Mouse (Mus musculus) CH12.LX (cell line): Measurements from ENCODE around the gene Lrrc55. TPM values are rescaled to one million over a fixed set of nuclear protein-coding genes. Genes with fewer than 3 reads are reported as not detected.

Experiments
- DNase-seq: peaks from one replicate; pipeline ENCODE4 v3.0.0-alpha.2; 2013; ENCODE audit errors: extremely low read depth
- H3K27ac ChIP-seq: 2 replicates; pipeline ENCODE4 v1.5.1; 2012; ENCODE audit warnings: low read depth, mild to moderate bottlenecking, control low read depth, moderate library complexity; ENCODE audit not compliant: insufficient read depth
- H3K27me3 ChIP-seq: replicated peaks from 2 replicates; pipeline ENCODE3; 2012; ENCODE audit warnings: inconsistent platforms
- H3K36me3 ChIP-seq, 2 experiments: replicated peaks in 1 of 2; 2 replicates each; pipeline versions ENCODE3 to v1.6.1; 2012; ENCODE audit warnings: inconsistent platforms in 1 of 2, low read length in 1 of 2, mild to moderate bottlenecking in 1 of 2, mixed read lengths in 1 of 2, moderate library complexity in 1 of 2; ENCODE audit not compliant: control insufficient read depth in 1 of 2, insufficient read depth in 1 of 2
- H3K4me1 ChIP-seq, 2 experiments: 2 replicates each; pipeline ENCODE4 v1.6.1; 2012; ENCODE audit warnings: inconsistent platforms in 1 of 2, moderate library complexity in 1 of 2; ENCODE audit not compliant: insufficient read depth in 2 of 2, control insufficient read depth in 1 of 2
- H3K4me2 ChIP-seq: 2 replicates; pipeline ENCODE4 v1.6.1; 2012; ENCODE audit warnings: low read depth, mild to moderate bottlenecking, control low read depth; ENCODE audit not compliant: poor library complexity, insufficient read depth, severe bottlenecking
- H3K4me3 ChIP-seq, 3 experiments: fragments of 150-350 bp in 1 of 3; sonication (generic) in 1 of 3; replicated peaks in 1 of 3; 2 replicates each; pipeline versions ENCODE3 to v1.5.1; 2011 to 2012; ENCODE audit warnings: low read depth in 2 of 3, low read length in 2 of 3, mild to moderate bottlenecking in 2 of 3, moderate library complexity in 2 of 3, control low read depth in 1 of 3, improper control_type of control experiment in 1 of 3, inconsistent platforms in 1 of 3, mixed read lengths in 1 of 3; ENCODE audit not compliant: poor library complexity in 1 of 3
- H3K79me2 ChIP-seq: replicated peaks from 2 replicates; pipeline ENCODE4 v1.6.1; 2012; ENCODE audit warnings: mild to moderate bottlenecking, moderate library complexity; ENCODE audit not compliant: control insufficient read depth, poor library complexity, insufficient read depth, severe bottlenecking; ENCODE audit errors: extremely low read depth
- H3K9ac ChIP-seq: 2 replicates; pipeline ENCODE4 v1.6.1; 2012; ENCODE audit warnings: low read depth, mild to moderate bottlenecking, control low read depth, moderate library complexity; ENCODE audit not compliant: insufficient read depth
- H3K9me3 ChIP-seq: replicated peaks from 2 replicates; pipeline ENCODE3; 2012; ENCODE audit warnings: low read length, inconsistent platforms, mixed read lengths
- BHLHE40 ChIP-seq: IDR thresholded peaks from 2 replicates; pipeline ENCODE4 v1.6.1; 2011; ENCODE audit warnings: mild to moderate bottlenecking, low read depth, low read length, improper control_type of control experiment
- CHD1 ChIP-seq: IDR thresholded peaks from 2 replicates; pipeline ENCODE4 v1.6.1; 2012; ENCODE audit warnings: low read depth, low read length, improper control_type of control experiment, inconsistent platforms
- CHD2 ChIP-seq: IDR thresholded peaks from 2 replicates; pipeline ENCODE4 v1.6.1; 2011; ENCODE audit warnings: low read length, improper control_type of control experiment
- E2F4 ChIP-seq: IDR thresholded peaks from 2 replicates; pipeline ENCODE4 v1.6.1; 2011; ENCODE audit warnings: low read depth, low read length, improper control_type of control experiment; ENCODE audit not compliant: insufficient replicate concordance
- HCFC1 ChIP-seq: IDR thresholded peaks from 2 replicates; pipeline ENCODE4 v1.6.1; 2012; ENCODE audit warnings: low read depth, mild to moderate bottlenecking, inconsistent platforms, low read length, improper control_type of control experiment
- IRF4 ChIP-seq: IDR thresholded peaks from 2 replicates; pipeline ENCODE4 v1.6.1; 2014; ENCODE audit warnings: low read depth, mild to moderate bottlenecking, inconsistent platforms, low read length, improper control_type of control experiment
- JUN ChIP-seq: IDR thresholded peaks from 2 replicates; pipeline ENCODE4 v1.6.1; 2011; ENCODE audit warnings: low read depth, mild to moderate bottlenecking, low read length, improper control_type of control experiment, moderate library complexity; ENCODE audit not compliant: insufficient read depth
- JUND ChIP-seq: conservative IDR thresholded peaks from 2 replicates; pipeline ENCODE4 v1.6.1; 2011; ENCODE audit warnings: low read depth, low read length, improper control_type of control experiment
- KAT2A ChIP-seq: IDR thresholded peaks from 2 replicates; pipeline ENCODE4 v1.6.1; 2012; ENCODE audit warnings: low read length, improper control_type of control experiment, inconsistent platforms; ENCODE audit not compliant: insufficient replicate concordance
- MAX ChIP-seq: IDR thresholded peaks from 2 replicates; pipeline ENCODE4 v1.6.1; 2011; ENCODE audit warnings: low read length, improper control_type of control experiment
- MAZ ChIP-seq: IDR thresholded peaks from 2 replicates; pipeline ENCODE4 v1.6.1; 2012; ENCODE audit warnings: low read depth, mild to moderate bottlenecking, inconsistent platforms, low read length, improper control_type of control experiment, moderate library complexity
- MYC ChIP-seq: IDR thresholded peaks from 2 replicates; pipeline ENCODE4 v1.6.1; 2011; ENCODE audit warnings: low read depth, mild to moderate bottlenecking, improper control_type of control experiment, low read length
- NELFE ChIP-seq: IDR thresholded peaks from 2 replicates; pipeline ENCODE4 v1.6.1; 2011; ENCODE audit warnings: low read depth, low read length, improper control_type of control experiment
- SIN3A ChIP-seq: IDR thresholded peaks from 2 replicates; pipeline ENCODE4 v1.6.1; 2012; ENCODE audit warnings: low read length, improper control_type of control experiment, inconsistent platforms
- TBP ChIP-seq: conservative IDR thresholded peaks from 2 replicates; pipeline ENCODE4 v1.6.1; 2011; ENCODE audit warnings: low read depth, low read length, improper control_type of control experiment
- TCF12 ChIP-seq: IDR thresholded peaks from 2 replicates; pipeline ENCODE4 v1.6.1; 2014; ENCODE audit warnings: low read depth, mild to moderate bottlenecking, inconsistent platforms, low read length, improper control_type of control experiment
- USF1 ChIP-seq: IDR thresholded peaks from 2 replicates; pipeline ENCODE4 v1.6.1; 2014; ENCODE audit warnings: low read depth, mild to moderate bottlenecking, inconsistent platforms, low read length, improper control_type of control experiment
- ZC3H11A ChIP-seq: IDR thresholded peaks from 2 replicates; pipeline ENCODE4 v1.6.1; 2012; ENCODE audit warnings: low read depth, mild to moderate bottlenecking, inconsistent platforms, low read length, improper control_type of control experiment
- ZMIZ1 ChIP-seq: IDR thresholded peaks from 2 replicates; pipeline ENCODE4 v1.6.1; 2012; ENCODE audit warnings: low read depth, mild to moderate bottlenecking, inconsistent platforms, low read length, improper control_type of control experiment
- dilution Hi-C: fragments of 300-500 bp; cut with MboI; formaldehyde crosslinking; loops from 2 replicates; pipeline ENCODE4 v1.14.3; 2020; ENCODE audit warnings: low sequenced_read_pairs; ENCODE audit not compliant: extremely low pct_unique_long_range_greater_than_20kb, extremely low pct_ligation_motif_present
- in situ Hi-C: fragments of 300-500 bp; cut with MboI; formaldehyde crosslinking; loops from 3 replicates; pipeline ENCODE4 v1.14.3; 2019; ENCODE audit warnings: low sequenced_read_pairs, low pct_ligation_motif_present, low pct_unique_long_range_greater_than_20kb, mixed read lengths
- polyA plus RNA-seq: library from polyadenylated mRNA; unstranded; fragments of >175 nt; gene quantifications from 2 replicates; pipeline ENCODE4 v1.2.1, GENCODE M21; 2012; ENCODE audit warnings: low read depth; ENCODE audit not compliant: insufficient read length
- total RNA-seq, 2 experiments: library from RNA; depleted of rRNA; stranded (reverse); fragments of 300-350 nt in 1 of 2; fragments of >200 nt in 1 of 2; gene quantifications; 2 replicates each; pipeline ENCODE4 v1.2.3; 2012 to 2014

The Lrrc55 gene
- total and polyA plus RNA-seq, 3 experiments, result not detected

DNA sequence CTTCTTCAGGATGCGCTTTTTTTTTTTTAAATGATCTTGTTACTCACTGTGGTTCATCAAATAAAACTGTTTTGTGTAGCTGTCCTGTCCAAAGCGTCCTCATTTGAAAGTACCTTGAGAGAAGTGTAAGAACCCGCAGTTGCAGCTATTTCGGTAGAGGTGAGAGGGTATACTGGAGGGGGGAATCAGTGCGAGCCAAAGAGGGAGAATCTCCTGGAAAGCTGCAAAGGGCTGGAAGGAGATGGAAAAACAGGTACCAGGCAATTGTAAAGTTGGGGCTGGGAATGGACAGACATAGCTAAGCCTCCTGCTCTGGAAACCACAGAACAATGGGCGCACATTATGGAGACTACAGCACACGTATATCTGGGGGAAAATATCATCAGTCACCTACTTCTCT is 57.2 kb downstream of the Lrrc55 start:
- dilution Hi-C loops (no loop called here), in situ Hi-C loops (no loop called here)
- peaks cover 60% of the 10 kb centered on the region for H3K27me3 ChIP-seq
- no peak for DNase-seq
- H3K4me3 ChIP-seq, result no peak overlapping the region
- no peaks in the 10 kb centered on the region for H3K79me2 ChIP-seq
- no peak overlapping the region for H3K4me2 ChIP-seq
- H3K4me1 ChIP-seq, result no peaks in the 10 kb centered on the region
- no peak overlapping the region for H3K9ac ChIP-seq
- no peak for TF ChIP-seq NELFE
- no peak for TF ChIP-seq TBP
- no peak for TF ChIP-seq ZC3H11A
- TF ChIP-seq, all 38 proteins: peak for 0
- no peaks in the 10 kb centered on the region for H3K9me3 ChIP-seq
- H3K27ac ChIP-seq, result no peak overlapping the region
- H3K36me3 ChIP-seq, result no peaks in the 10 kb centered on the region

DNA sequence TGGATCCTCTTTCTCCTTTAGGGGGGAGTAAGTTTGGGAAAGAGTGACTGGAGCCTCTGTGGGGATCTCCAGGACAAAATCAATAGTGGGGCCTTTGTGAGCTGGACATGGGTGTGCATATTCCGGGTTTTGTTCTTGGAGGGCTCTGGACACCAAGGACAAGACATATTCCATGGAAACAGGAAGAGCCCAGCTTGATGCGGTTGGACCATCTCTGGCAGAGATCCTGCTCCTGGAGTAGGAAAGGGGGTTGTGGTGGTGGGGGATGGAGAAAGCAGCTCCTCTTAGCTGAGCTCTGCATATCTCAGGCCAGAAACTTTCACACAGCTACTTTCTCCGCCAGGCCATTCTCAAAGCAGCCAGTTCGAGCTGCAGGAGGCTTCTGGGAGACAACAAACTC is 57.6 kb downstream of the Lrrc55 start:
- TF ChIP-seq JUN (no peak), MYC (no peak), ZMIZ1 (no peak), MAZ (no peak), SIN3A (no peak), MAX (no peak), TCF12 (no peak), NELFE (no peak), USF1 (no peak), IRF4 (no peak)
- no peaks in the 10 kb centered on the region for H3K4me1 ChIP-seq
- no peak overlapping the region for H3K4me2 ChIP-seq
- in situ Hi-C loops (no loop called here), dilution Hi-C loops (no loop called here)
- no peaks in the 10 kb centered on the region for H3K9me3 ChIP-seq
- H3K36me3 ChIP-seq, result no peaks in the 10 kb centered on the region
- DNase-seq, result no peak
- no peak overlapping the region for H3K9ac ChIP-seq
- H3K27me3 ChIP-seq, result peaks cover 65% of the 10 kb centered on the region
- no peaks in the 10 kb centered on the region for H3K79me2 ChIP-seq
- no peak overlapping the region for H3K4me3 ChIP-seq
- no peak overlapping the region for H3K27ac ChIP-seq

GRCm38 (mm10) chr2:85138143-85138542 is 58.9 kb downstream of the Lrrc55 start:
- Histone ChIP-seq H3K36me3 (no peaks in the 10 kb centered on the region), H3K4me1 (no peaks in the 10 kb centered on the region), H3K4me3 (no peak overlapping the region), H3K9ac (no peak overlapping the region), H3K27me3 (peaks cover 73% of the 10 kb centered on the region), H3K9me3 (no peaks in the 10 kb centered on the region), H3K27ac (no peak overlapping the region), H3K4me2 (no peak overlapping the region), H3K79me2 (no peaks in the 10 kb centered on the region)
- in situ Hi-C loops, result no loop called here
- dilution Hi-C loops, result no loop called here
- no peak for DNase-seq
- TF ChIP-seq KAT2A, result no peak
- no peak for TF ChIP-seq E2F4
- TF ChIP-seq CHD1, result no peak
- TF ChIP-seq HCFC1, result no peak
- no peak for TF ChIP-seq BHLHE40
- no peak for TF ChIP-seq JUND
- TF ChIP-seq CHD2, result no peak
- TF ChIP-seq, all 38 proteins: peak for 0
